Mouse (Mus musculus) erythroblast, embryonic 14.5 days (primary cell): ENCODE measurements around the gene Abi2. TPM values are rescaled to one million over a fixed set of nuclear protein-coding genes. Genes with fewer than 3 reads are reported as not detected.

Experiments used
- H3K27me3 ChIP-seq: 2 replicates; pipeline ENCODE4 v1.6.1; 2012; ENCODE audit warnings: inconsistent platforms; ENCODE audit not compliant: control insufficient read depth
- H3K36me3 ChIP-seq: 2 replicates; pipeline ENCODE4 v1.6.1; 2012; ENCODE audit warnings: mild to moderate bottlenecking, inconsistent platforms; ENCODE audit not compliant: control insufficient read depth
- H3K4me1 ChIP-seq: 2 replicates; pipeline ENCODE4 v1.6.1; 2012; ENCODE audit warnings: inconsistent platforms; ENCODE audit not compliant: control insufficient read depth
- H3K4me3 ChIP-seq: replicated peaks from 2 replicates; pipeline ENCODE3; 2012; ENCODE audit warnings: moderate library complexity, mild to moderate bottlenecking, inconsistent platforms
- H3K9me3 ChIP-seq: 2 replicates; pipeline ENCODE4 v1.6.1; 2012; ENCODE audit warnings: low read length, inconsistent platforms, mixed read lengths; ENCODE audit not compliant: control insufficient read depth
- GATA1 ChIP-seq: IDR thresholded peaks from 2 replicates; pipeline ENCODE4 v1.6.1; 2012; ENCODE audit warnings: low read length, inconsistent platforms, mixed read lengths
- TAL1 ChIP-seq: IDR thresholded peaks from 3 replicates; pipeline ENCODE4 v1.6.1; 2012; ENCODE audit warnings: low read length, inconsistent platforms, mixed read lengths
- polyA plus RNA-seq: library from polyadenylated mRNA; stranded (reverse); fragments of >175 nt; gene quantifications from 2 replicates; pipeline ENCODE4 v1.2.3, GENCODE M21; 2012

Abi2 gene
- polyA plus RNA-seq, 1 experiment, result 0.27 TPM

DNA sequence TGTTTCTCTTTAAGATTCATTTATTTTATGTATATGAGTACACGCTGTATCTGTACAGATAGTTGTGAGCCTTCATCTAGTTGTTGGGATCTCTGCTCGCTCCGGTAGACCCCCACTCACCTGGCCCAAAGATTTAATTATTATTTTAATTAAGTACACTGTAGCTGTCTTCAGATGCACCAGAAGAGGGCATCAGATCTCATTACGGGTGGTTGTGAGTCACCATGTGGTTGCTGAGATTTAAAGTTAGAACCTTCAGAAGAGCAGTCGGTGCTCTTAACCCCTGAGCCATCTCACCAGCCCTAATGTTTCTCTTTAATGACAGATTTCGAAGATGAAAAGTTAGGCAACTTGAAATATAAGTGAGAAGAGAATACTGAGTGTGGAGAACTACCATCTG is 120.7 kb downstream of the Abi2 start:
- TF ChIP-seq TAL1, result no peak
- no peak for TF ChIP-seq GATA1
- Histone ChIP-seq H3K4me1 (no peaks in the 10 kb centered on the region), H3K27me3 (no peaks in the 10 kb centered on the region), H3K4me3 (no peak overlapping the region), H3K9me3 (no peaks in the 10 kb centered on the region), H3K36me3 (peaks cover 2% of the 10 kb centered on the region; the same call in 1 of the 2 replicates)

DNA sequence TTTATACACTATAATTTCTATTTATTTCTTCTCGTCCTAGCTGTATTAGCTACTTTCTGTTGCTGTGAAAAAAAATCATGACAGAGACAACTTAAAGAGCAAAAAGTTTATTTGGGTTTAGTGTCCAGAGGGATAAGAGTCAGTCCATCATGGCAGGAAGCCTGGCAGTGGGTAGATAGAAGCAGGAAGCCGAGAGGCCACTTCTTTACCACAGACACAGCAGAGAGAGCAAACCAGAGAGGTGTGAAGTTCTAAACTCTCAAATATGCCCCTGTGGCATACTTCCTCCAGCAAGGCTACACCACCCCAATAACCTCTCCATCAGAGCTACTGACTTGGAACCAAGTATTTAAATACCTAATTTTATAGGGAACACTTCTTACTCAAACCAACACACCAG is 121.2 kb downstream of the Abi2 start:
- H3K4me1 ChIP-seq, result no peaks in the 10 kb centered on the region
- H3K36me3 ChIP-seq, result peaks cover 2% of the 10 kb centered on the region; the same call in 1 of the 2 replicates
- H3K4me3 ChIP-seq, result no peak overlapping the region
- no peaks in the 10 kb centered on the region for H3K9me3 ChIP-seq
- no peaks in the 10 kb centered on the region for H3K27me3 ChIP-seq
- TF ChIP-seq GATA1 (no peak), TAL1 (no peak)

Other genes with a start within 250 kb of the Abi2 start
- gene Nbeal1, start 229.0 kb upstream of the Abi2 start, polyA plus RNA-seq, result 0.01 and 0.02 TPM in 2 replicates
- 0.11 and 0.21 TPM in 2 replicates for gene Cyp20a1, start 66.3 kb upstream of the Abi2 start, polyA plus RNA-seq
- under 0.01 and 0.13 TPM in 2 replicates for gene Raph1, start 157.5 kb downstream of the Abi2 start, polyA plus RNA-seq